Mouse (Mus musculus): ENCODE data around the gene H2-D1. TPM values are rescaled to one million over a fixed set of nuclear protein-coding genes. Genes with fewer than 3 reads are reported as not detected.
A peak's percentile ranks its signal among the peaks of the same experiment; 100 is the strongest.
"Not testable (repeated sequence)": the region's sequence is repeated elsewhere in the genome, so short reads cannot be mapped to it uniquely, and the experiment has no call there.

The H2-D1 gene
- total RNA-seq, 2 experiments from 2014 or later, result 289 to 344 TPM

DNA sequence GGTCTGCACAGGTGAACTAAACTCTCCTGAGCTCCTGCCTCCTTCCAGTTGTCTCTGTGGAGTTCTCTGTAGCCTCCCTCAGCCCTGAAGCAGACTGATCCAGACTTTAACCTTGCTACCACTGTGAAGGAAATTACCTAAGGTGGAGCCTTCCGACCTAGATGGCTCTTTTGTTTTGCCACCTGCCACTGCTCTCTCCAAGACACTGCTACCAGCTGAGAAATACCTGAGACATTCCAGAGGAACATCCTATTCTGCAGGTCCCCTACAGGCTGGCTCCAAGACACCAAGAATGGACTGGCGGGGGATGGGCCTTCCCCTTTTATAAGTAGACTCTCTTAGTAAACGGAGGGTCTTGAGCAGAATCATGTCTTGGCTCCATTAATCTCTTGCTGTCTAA is 17.7 kb downstream of the H2-D1 start:
- ATAC-seq (replicated peaks; ENCODE audit: low FRiP score, low TSS enrichment, poor library complexity, severe bottlenecking), result no peak

- no peak for ATAC-seq (replicated peaks; ENCODE audit: low FRiP score, low TSS enrichment, poor library complexity, severe bottlenecking)
Measured at GRCm38 (mm10) chr17:35285431-35285830, 22.9 kb downstream of the H2-D1 start.

- ATAC-seq (replicated peaks; ENCODE audit: low FRiP score, low TSS enrichment, poor library complexity, severe bottlenecking), result not testable (repeated sequence)
Measured at GRCm38 (mm10) chr17:35295796-35296195, 33.3 kb downstream of the H2-D1 start.

- ATAC-seq (replicated peaks; ENCODE audit: low FRiP score, low TSS enrichment, poor library complexity, severe bottlenecking), result not testable (repeated sequence)
Measured at GRCm38 (mm10) chr17:35300261-35300945, 37.9 kb downstream of the H2-D1 start.

- ATAC-seq (replicated peaks; ENCODE audit: low FRiP score, low TSS enrichment, poor library complexity, severe bottlenecking), result peak; percentile 75
Measured at GRCm38 (mm10) chr17:35301645-35302258, 39.2 kb downstream of the H2-D1 start.

GRCm38 (mm10) chr17:35303271-35303670 is 40.7 kb downstream of the H2-D1 start:
- no peak for ATAC-seq (replicated peaks; ENCODE audit: low FRiP score, low TSS enrichment, poor library complexity, severe bottlenecking)

DNA sequence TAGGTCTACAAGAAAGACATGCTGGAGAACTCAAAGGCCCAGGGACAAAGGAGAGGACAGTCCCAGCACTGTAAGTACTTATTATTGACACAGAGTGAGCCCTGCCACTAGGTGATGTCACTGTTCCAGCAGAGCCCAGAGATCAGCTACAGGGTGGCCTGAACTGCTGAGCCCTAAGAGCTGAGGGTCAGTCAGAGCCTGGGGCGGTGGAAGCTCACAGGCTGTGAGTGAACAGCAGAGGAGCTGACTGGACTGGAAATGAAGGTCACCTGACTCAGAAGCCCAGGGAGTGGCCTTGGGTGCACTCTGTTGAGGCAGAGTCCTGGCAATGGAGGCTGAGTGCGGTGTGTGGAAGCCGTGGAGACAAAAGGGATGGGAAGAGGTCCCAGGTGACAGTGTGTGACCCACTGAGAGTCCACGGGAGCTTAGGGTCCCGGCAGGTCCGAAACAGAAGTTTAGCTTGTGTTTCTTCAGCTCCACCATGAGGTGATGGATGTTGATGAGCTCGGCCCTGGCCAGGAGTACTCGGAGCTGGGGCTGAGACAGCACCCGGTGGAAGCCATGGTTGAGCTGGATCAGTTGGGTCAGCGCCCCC is 41.3 kb downstream of the H2-D1 start:
- no peak for ATAC-seq (replicated peaks; ENCODE audit: low FRiP score, low TSS enrichment, poor library complexity, severe bottlenecking)

DNA sequence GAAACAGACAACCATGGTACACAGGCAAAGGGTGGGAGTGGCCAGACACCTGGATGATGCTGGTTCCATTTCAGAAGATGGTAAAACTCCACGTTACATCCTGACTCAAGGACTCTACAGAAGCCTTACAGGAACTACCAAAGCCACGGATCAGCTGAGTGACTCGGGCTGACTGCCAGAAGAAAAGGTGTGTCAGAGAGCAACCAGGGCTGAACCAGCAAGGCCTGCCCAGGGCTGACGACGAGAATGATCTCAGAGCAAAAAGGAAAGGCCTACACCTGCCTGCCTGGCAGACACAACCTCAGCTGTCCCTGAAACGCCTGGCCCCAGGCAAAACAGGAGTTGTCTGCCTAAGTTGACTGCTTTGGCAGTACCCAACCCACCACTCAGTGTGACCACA is 41.9 kb downstream of the H2-D1 start:
- ATAC-seq (replicated peaks; ENCODE audit: low FRiP score, low TSS enrichment, poor library complexity, severe bottlenecking), result no peak

DNA sequence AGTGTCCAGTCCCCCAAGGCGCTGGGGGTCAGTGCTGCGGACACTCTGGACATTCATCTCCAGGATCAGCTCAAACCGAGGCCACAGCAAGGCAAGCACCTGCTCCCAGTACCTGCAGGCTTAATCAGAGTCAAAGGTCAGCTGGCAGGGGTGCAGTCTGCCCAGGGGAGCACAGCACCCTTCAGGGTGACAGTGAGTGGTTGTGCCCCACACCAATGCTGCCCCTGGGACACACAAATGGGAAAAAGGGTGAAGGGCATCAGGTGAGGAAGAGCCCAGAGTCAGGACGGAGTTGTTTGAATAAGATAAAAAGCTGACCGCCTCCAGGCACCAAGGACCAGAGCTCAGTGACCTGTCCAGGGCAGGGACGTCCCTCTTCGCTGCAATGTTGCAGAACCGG is 42.4 kb downstream of the H2-D1 start:
- not testable (repeated sequence) for ATAC-seq (replicated peaks; ENCODE audit: low FRiP score, low TSS enrichment, poor library complexity, severe bottlenecking)

Other genes with a start within 250 kb of the H2-D1 start
Only the 30 nearest of the 35 such genes appear.
- 2.7 and 7.6 TPM in 2 replicates for gene Ddah2, start 203.7 kb upstream of the H2-D1 start, total RNA-seq (2014; fragmentation: Nextera tagmentation)
- 4.6 and 21.4 TPM in 2 replicates for gene Ddah2, start 203.7 kb upstream of the H2-D1 start, total RNA-seq (2017)
- not detected in 2 replicates for gene Ly6g6c, start 197.3 kb upstream of the H2-D1 start, total RNA-seq (2014; fragmentation: Nextera tagmentation)
- gene Ly6g6c, start 197.3 kb upstream of the H2-D1 start, total RNA-seq (2017), result not detected in 2 replicates
- gene Mpig6b, start 196.5 kb upstream of the H2-D1 start, total RNA-seq (2014; fragmentation: Nextera tagmentation), result 0.32 TPM in 1 of 2 replicates, not detected in the other
- gene Mpig6b, start 196.5 kb upstream of the H2-D1 start, total RNA-seq (2017), result not detected in 2 replicates
- gene Ly6g6e, start 185.8 kb upstream of the H2-D1 start, total RNA-seq (2014; fragmentation: Nextera tagmentation), result not detected in 2 replicates
- not detected in 2 replicates for gene Ly6g6e, start 185.8 kb upstream of the H2-D1 start, total RNA-seq (2017)
- gene Ly6g6d, start 184.7 kb upstream of the H2-D1 start, total RNA-seq (2014; fragmentation: Nextera tagmentation), result not detected in 2 replicates
- gene Ly6g6d, start 184.7 kb upstream of the H2-D1 start, total RNA-seq (2017), result not detected in 2 replicates
- gene Ly6g6f, start 177.1 kb upstream of the H2-D1 start, total RNA-seq (2014; fragmentation: Nextera tagmentation), result not detected in 2 replicates
- not detected in 2 replicates for gene Ly6g6f, start 177.1 kb upstream of the H2-D1 start, total RNA-seq (2017)
- gene Abhd16a, start 173.5 kb upstream of the H2-D1 start, total RNA-seq (2014; fragmentation: Nextera tagmentation), result 62.9 and 76.7 TPM in 2 replicates
- 38.5 and 46.7 TPM in 2 replicates for gene Abhd16a, start 173.5 kb upstream of the H2-D1 start, total RNA-seq (2017)
- gene Ly6g5c, start 154.5 kb upstream of the H2-D1 start, total RNA-seq (2014; fragmentation: Nextera tagmentation), result not detected in 2 replicates
- not detected in 2 replicates for gene Ly6g5c, start 154.5 kb upstream of the H2-D1 start, total RNA-seq (2017)
- gene Ly6g5b, start 147.3 kb upstream of the H2-D1 start, total RNA-seq (2014; fragmentation: Nextera tagmentation), result 0.42 and 1.1 TPM in 2 replicates
- gene Ly6g5b, start 147.3 kb upstream of the H2-D1 start, total RNA-seq (2017), result 0.99 TPM in 1 of 2 replicates, not detected in the other
- gene Gpank1, start 141.3 kb upstream of the H2-D1 start, total RNA-seq (2014; fragmentation: Nextera tagmentation), result 30.4 and 31.5 TPM in 2 replicates
- gene Gpank1, start 141.3 kb upstream of the H2-D1 start, total RNA-seq (2017), result 36.2 and 37.7 TPM in 2 replicates
- 340 and 451 TPM in 2 replicates for gene Csnk2b, start 140.7 kb upstream of the H2-D1 start, total RNA-seq (2014; fragmentation: Nextera tagmentation)
- 319 and 482 TPM in 2 replicates for gene Csnk2b, start 140.7 kb upstream of the H2-D1 start, total RNA-seq (2017)
- gene D17H6S53E, start 136.4 kb upstream of the H2-D1 start, total RNA-seq (2014; fragmentation: Nextera tagmentation), result 0.70 and 6.3 TPM in 2 replicates
- 4.4 and 9.0 TPM in 2 replicates for gene D17H6S53E, start 136.4 kb upstream of the H2-D1 start, total RNA-seq (2017)
- not detected in 2 replicates for gene Apom, start 130.7 kb upstream of the H2-D1 start, total RNA-seq (2014; fragmentation: Nextera tagmentation)
- not detected in 2 replicates for gene Apom, start 130.7 kb upstream of the H2-D1 start, total RNA-seq (2017)
- gene Bag6, start 127.6 kb upstream of the H2-D1 start, total RNA-seq (2014; fragmentation: Nextera tagmentation), result 158 TPM in 2 replicates
- 63.3 and 105 TPM in 2 replicates for gene Bag6, start 127.6 kb upstream of the H2-D1 start, total RNA-seq (2017)
- 392 and 430 TPM in 2 replicates for gene Prrc2a, start 97.8 kb upstream of the H2-D1 start, total RNA-seq (2014; fragmentation: Nextera tagmentation)
- gene Prrc2a, start 97.8 kb upstream of the H2-D1 start, total RNA-seq (2017), result 44.9 and 47.1 TPM in 2 replicates
- gene Aif1, start 86.7 kb upstream of the H2-D1 start, total RNA-seq (2014; fragmentation: Nextera tagmentation), result not detected in 2 replicates
- 7.4 TPM in 1 of 2 replicates, not detected in the other for gene Aif1, start 86.7 kb upstream of the H2-D1 start, total RNA-seq (2017)
- not detected in 2 replicates for gene Lst1, start 74.3 kb upstream of the H2-D1 start, total RNA-seq (2014; fragmentation: Nextera tagmentation)
- gene Lst1, start 74.3 kb upstream of the H2-D1 start, total RNA-seq (2017), result 15.8 TPM in 1 of 2 replicates, not detected in the other
- gene Ltb, start 68.3 kb upstream of the H2-D1 start, total RNA-seq (2014; fragmentation: Nextera tagmentation), result 5.5 and 12.6 TPM in 2 replicates
- gene Ltb, start 68.3 kb upstream of the H2-D1 start, total RNA-seq (2017), result 1.3 TPM in 1 of 2 replicates, not detected in the other
- gene Tnf, start 60.7 kb upstream of the H2-D1 start, total RNA-seq (2014; fragmentation: Nextera tagmentation), result 1.8 TPM in 1 of 2 replicates, not detected in the other
- gene Tnf, start 60.7 kb upstream of the H2-D1 start, total RNA-seq (2017), result 0.88 and 7.7 TPM in 2 replicates
- 0.45 TPM in 1 of 2 replicates, not detected in the other for gene Lta, start 57.4 kb upstream of the H2-D1 start, total RNA-seq (2014; fragmentation: Nextera tagmentation)
- gene Lta, start 57.4 kb upstream of the H2-D1 start, total RNA-seq (2017), result not detected in 2 replicates
- gene Gm16181, start 41.9 kb upstream of the H2-D1 start, total RNA-seq (2014; fragmentation: Nextera tagmentation), result not detected in 2 replicates
- not detected in 2 replicates for gene Gm16181, start 41.9 kb upstream of the H2-D1 start, total RNA-seq (2017)
- 4.5 and 8.0 TPM in 2 replicates for gene Atp6v1g2, start 29.1 kb upstream of the H2-D1 start, total RNA-seq (2014; fragmentation: Nextera tagmentation)
- gene Atp6v1g2, start 29.1 kb upstream of the H2-D1 start, total RNA-seq (2017), result 0.99 and 2.2 TPM in 2 replicates
- gene Nfkbil1, start 26.9 kb upstream of the H2-D1 start, total RNA-seq (2014; fragmentation: Nextera tagmentation), result 8.8 and 10.1 TPM in 2 replicates
- 3.5 and 10.1 TPM in 2 replicates for gene Nfkbil1, start 26.9 kb upstream of the H2-D1 start, total RNA-seq (2017)
- gene Ddx39b, start 21.0 kb upstream of the H2-D1 start, total RNA-seq (2014; fragmentation: Nextera tagmentation), result 488 and 550 TPM in 2 replicates
- gene Ddx39b, start 21.0 kb upstream of the H2-D1 start, total RNA-seq (2017), result 211 and 221 TPM in 2 replicates
- not detected in 2 replicates for gene H2-Q1, start 57.7 kb downstream of the H2-D1 start, total RNA-seq (2014; fragmentation: Nextera tagmentation)
- gene H2-Q1, start 57.7 kb downstream of the H2-D1 start, total RNA-seq (2017), result not detected in 2 replicates
- gene H2-Q2, start 79.5 kb downstream of the H2-D1 start, total RNA-seq (2014; fragmentation: Nextera tagmentation), result not detected in 2 replicates
- gene H2-Q2, start 79.5 kb downstream of the H2-D1 start, total RNA-seq (2017), result not detected in 2 replicates
- 25.7 and 26.1 TPM in 2 replicates for gene H2-Q4, start 116.9 kb downstream of the H2-D1 start, total RNA-seq (2014; fragmentation: Nextera tagmentation)
- gene H2-Q4, start 116.9 kb downstream of the H2-D1 start, total RNA-seq (2017), result 19.4 and 44.3 TPM in 2 replicates
- gene H2-Q6, start 162.1 kb downstream of the H2-D1 start, total RNA-seq (2014; fragmentation: Nextera tagmentation), result 76.1 and 91.9 TPM in 2 replicates
- 52.5 and 77.9 TPM in 2 replicates for gene H2-Q6, start 162.1 kb downstream of the H2-D1 start, total RNA-seq (2017)
- 135 and 179 TPM in 2 replicates for gene H2-Q7, start 176.4 kb downstream of the H2-D1 start, total RNA-seq (2014; fragmentation: Nextera tagmentation)
- 47.7 and 71.0 TPM in 2 replicates for gene H2-Q7, start 176.4 kb downstream of the H2-D1 start, total RNA-seq (2017)
- gene H2-Q10, start 207.4 kb downstream of the H2-D1 start, total RNA-seq (2014; fragmentation: Nextera tagmentation), result 0.98 and 2.2 TPM in 2 replicates
- gene H2-Q10, start 207.4 kb downstream of the H2-D1 start, total RNA-seq (2017), result 0.23 and 0.28 TPM in 2 replicates